Mouse (Mus musculus): ENCODE data around the gene Psmd4. TPM values are rescaled to one million over a fixed set of nuclear protein-coding genes. Genes with fewer than 3 reads are reported as not detected.
"Not testable (repeated sequence)": the region's sequence is repeated elsewhere in the genome, so short reads cannot be mapped to it uniquely, and the experiment has no call there.

Psmd4 gene
- polyA plus RNA-seq, 1 experiment from 2014 or later = 281 TPM

DNA sequence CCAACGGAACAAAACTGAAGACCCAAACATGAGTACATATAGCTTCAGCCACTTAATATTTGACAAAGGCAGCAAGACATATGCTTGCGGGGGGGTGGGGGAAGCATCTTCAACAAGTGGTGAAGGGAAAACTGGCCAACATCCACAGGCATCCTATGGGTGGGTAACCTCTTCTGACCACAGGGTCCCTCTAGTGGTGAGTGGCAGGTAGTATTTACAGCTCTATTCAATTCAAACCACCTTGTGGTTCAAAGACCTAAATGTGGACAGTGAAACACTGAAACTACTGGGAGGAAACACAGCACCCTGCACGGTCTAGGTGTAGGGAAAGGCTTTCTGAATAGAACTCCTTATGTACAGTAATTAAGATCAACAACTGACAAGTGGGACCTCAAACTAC, 11.3 kb upstream of the Psmd4 start:
- no peak for ATAC-seq (ENCODE audit: low FRiP score, low TSS enrichment)
- H3K27me3 ChIP-seq (ENCODE audit: insufficient read depth, low read length) = no peaks in the 10 kb centered on the region
- H3K4me1 ChIP-seq (ENCODE audit: insufficient read depth, low read length) = peaks cover 6% of the 10 kb centered on the region; the same call in 1 of the 2 replicates
- no peak overlapping the region for H3K4me3 ChIP-seq (ENCODE audit: low read length)
- H3K36me3 ChIP-seq (ENCODE audit: insufficient read depth, low read length) = peaks cover 5% of the 10 kb centered on the region; the same call in 1 of the 2 replicates
- no peak overlapping the region for H3K4me2 ChIP-seq (replicated peaks; ENCODE audit: low read depth, low read length)
- H3K27ac ChIP-seq (ENCODE audit: low read length) = no peak overlapping the region
- no peaks in the 10 kb centered on the region for H3K9me3 ChIP-seq (ENCODE audit: low read length)
- no peak overlapping the region for H3K9ac ChIP-seq (replicated peaks; ENCODE audit: low read length)
- WGBS = 42% methylated on average over 3 of the region's 3 CpGs

DNA sequence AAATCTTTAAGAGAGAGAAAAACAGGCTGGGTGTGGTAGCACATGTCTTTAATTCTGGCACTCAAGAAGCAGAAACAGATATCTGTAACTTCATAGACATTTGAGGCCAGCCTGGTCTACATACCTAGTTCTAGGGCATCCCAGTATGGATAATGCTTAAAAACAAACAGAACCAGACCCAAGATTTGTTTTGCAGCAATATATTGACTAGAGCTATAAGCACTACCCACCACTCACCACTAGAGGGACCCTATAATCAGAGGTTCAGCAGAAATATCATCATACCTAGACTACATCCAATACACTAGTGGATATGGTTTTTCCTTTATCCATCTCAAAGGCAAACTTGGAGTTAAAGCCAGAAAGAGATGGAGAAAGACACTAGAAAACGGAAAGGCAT, 10.5 kb upstream of the Psmd4 start:
- Histone ChIP-seq H3K9ac (replicated peaks; ENCODE audit: low read length) (no peak overlapping the region), H3K27ac (ENCODE audit: low read length) (no peak overlapping the region), H3K4me1 (ENCODE audit: insufficient read depth, low read length) (peaks cover 6% of the 10 kb centered on the region; the same call in 1 of the 2 replicates), H3K9me3 (ENCODE audit: low read length) (no peaks in the 10 kb centered on the region), H3K36me3 (ENCODE audit: insufficient read depth, low read length) (peaks cover under 1% of the 10 kb centered on the region; the same call in 1 of the 2 replicates), H3K4me3 (ENCODE audit: low read length) (no peak overlapping the region), H3K4me2 (replicated peaks; ENCODE audit: low read depth, low read length) (no peak overlapping the region), H3K27me3 (ENCODE audit: insufficient read depth, low read length) (no peaks in the 10 kb centered on the region)
- 0 out of 2 replicates have a peak, but pooled peaks have one; percentile 15 for ATAC-seq (ENCODE audit: low FRiP score, low TSS enrichment)
- WGBS = 56% methylated on average over 1 of the region's 1 CpGs

DNA sequence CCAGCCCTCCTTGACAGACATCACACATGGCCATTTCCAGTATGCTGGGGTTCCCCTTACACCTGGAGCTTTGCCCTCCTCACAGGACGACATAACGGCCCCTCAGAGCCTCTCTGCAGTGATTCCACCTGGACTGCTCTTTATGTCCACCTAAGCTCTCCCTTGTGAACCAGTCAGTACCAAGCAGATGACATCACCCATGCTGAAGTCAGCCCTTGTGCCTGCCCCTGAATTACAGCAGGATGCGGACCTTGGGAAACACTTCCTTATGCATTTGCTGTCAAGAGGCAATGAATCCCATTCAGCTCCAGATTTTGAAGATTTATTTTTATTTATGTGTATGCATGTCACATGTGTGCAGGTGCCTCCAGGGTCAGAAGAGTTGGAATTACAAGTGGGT, 5.5 kb upstream of the Psmd4 start:
- Histone ChIP-seq H3K9me3 (ENCODE audit: low read length) (no peaks in the 10 kb centered on the region), H3K4me2 (replicated peaks; ENCODE audit: low read depth, low read length) (no peak overlapping the region), H3K9ac (replicated peaks; ENCODE audit: low read length) (no peak overlapping the region), H3K4me3 (ENCODE audit: low read length) (no peak overlapping the region), H3K4me1 (ENCODE audit: insufficient read depth, low read length) (no peaks in the 10 kb centered on the region), H3K27me3 (ENCODE audit: insufficient read depth, low read length) (no peaks in the 10 kb centered on the region), H3K27ac (ENCODE audit: low read length) (no peak overlapping the region), H3K36me3 (ENCODE audit: insufficient read depth, low read length) (no peaks in the 10 kb centered on the region)
- no peak; the same call in 1 of the 2 replicates for ATAC-seq (ENCODE audit: low FRiP score, low TSS enrichment)
- WGBS = 62% methylated on average over 3 of the region's 3 CpGs

DNA sequence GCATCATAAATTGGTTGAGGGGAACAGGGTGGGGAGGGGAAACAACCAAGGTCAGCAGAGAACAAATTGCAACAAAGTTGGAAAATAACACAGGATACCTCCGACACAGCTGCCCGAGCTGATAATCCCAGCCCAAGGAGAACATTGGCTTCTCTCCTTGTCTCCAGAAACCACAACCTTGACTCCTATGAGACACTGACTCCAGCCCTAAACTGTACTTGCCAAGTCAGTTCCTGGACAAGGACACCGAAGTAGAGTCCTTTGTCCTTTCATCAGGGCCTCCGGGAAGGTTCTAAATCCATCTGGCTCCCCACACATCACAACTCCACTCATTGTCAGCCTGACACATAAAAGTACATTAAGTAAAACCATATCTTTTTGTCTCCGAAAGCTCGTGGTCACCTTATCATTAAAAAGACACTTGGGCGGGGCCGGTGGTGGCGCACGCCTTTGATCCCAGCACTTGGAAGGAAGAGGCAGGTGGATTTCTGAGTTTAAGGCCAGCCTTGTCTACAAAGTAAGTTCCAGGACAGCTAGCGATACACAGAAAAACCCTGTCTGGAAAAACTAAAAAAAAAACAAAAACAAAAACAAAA, 4.1 kb upstream of the Psmd4 start:
- H3K36me3 ChIP-seq (ENCODE audit: insufficient read depth, low read length) = no peaks in the 10 kb centered on the region
- H3K4me2 ChIP-seq (replicated peaks; ENCODE audit: low read depth, low read length) = no peak overlapping the region
- no peaks in the 10 kb centered on the region for H3K27me3 ChIP-seq (ENCODE audit: insufficient read depth, low read length)
- ATAC-seq (ENCODE audit: low FRiP score, low TSS enrichment) = no peak
- H3K27ac ChIP-seq (ENCODE audit: low read length) = no peak overlapping the region
- H3K4me1 ChIP-seq (ENCODE audit: insufficient read depth, low read length) = peaks cover 2% of the 10 kb centered on the region
- 86% methylated on average over 11 of the region's 11 CpGs for WGBS
- H3K9me3 ChIP-seq (ENCODE audit: low read length) = no peaks in the 10 kb centered on the region
- H3K9ac ChIP-seq (replicated peaks; ENCODE audit: low read length) = no peak overlapping the region
- no peak overlapping the region for H3K4me3 ChIP-seq (ENCODE audit: low read length)

DNA sequence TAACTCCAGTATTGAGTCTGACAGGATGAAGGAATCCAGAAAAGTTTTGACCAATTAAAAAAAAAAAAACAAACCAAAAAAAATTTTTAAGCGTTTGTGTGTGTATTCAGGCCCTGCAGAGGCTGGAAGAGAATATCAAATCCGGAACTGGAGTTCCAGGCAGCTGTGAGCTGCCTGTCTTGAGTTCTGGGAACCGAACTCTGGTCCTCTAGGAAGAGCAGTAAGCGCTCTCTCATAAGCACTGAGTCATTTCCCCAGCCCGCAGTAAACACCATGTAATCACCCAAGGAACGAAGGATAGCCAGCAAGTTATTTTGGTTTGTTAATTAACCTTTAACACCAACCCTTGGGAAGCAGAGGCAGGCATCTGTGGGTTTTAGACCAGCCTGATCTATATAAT, 837 bp upstream of the Psmd4 start:
- Histone ChIP-seq H3K4me2 (replicated peaks; ENCODE audit: low read depth, low read length) (no peak overlapping the region), H3K9me3 (ENCODE audit: low read length) (no peaks in the 10 kb centered on the region), H3K4me3 (ENCODE audit: low read length) (no peak overlapping the region), H3K27ac (ENCODE audit: low read length) (no peak overlapping the region), H3K36me3 (ENCODE audit: insufficient read depth, low read length) (peaks cover 4% of the 10 kb centered on the region; the same call in 1 of the 2 replicates), H3K9ac (replicated peaks; ENCODE audit: low read length) (no peak overlapping the region), H3K4me1 (ENCODE audit: insufficient read depth, low read length) (peaks cover 7% of the 10 kb centered on the region), H3K27me3 (ENCODE audit: insufficient read depth, low read length) (no peaks in the 10 kb centered on the region)
- ATAC-seq (ENCODE audit: low FRiP score, low TSS enrichment) = no peak
- 66% methylated on average over 6 of the region's 6 CpGs for WGBS

DNA sequence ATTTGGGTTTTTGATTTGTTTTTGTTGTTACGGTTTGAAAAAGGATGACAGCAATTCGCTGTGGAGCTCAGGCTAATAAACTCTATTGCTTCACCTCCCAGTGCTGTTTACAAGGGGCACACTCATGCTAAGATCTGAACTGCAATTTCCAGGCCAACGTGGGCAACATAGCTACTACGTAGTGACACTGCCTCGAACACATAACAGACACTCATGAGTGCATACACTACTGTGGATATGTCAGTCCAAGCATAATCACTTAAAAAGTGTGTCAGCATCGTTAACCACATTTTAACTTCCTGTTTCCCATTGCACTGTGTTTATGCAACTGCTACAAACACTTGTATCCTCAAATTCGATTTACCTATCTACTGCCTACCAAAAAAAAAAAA, 420 bp upstream of the Psmd4 start:
- Histone ChIP-seq H3K36me3 (ENCODE audit: insufficient read depth, low read length) (peaks cover 6% of the 10 kb centered on the region; the same call in 1 of the 2 replicates), H3K27me3 (ENCODE audit: insufficient read depth, low read length) (no peaks in the 10 kb centered on the region), H3K9ac (replicated peaks; ENCODE audit: low read length) (peak overlapping the region; percentile 43), H3K4me3 (ENCODE audit: low read length) (peak overlapping the region; percentile 64), H3K4me2 (replicated peaks; ENCODE audit: low read depth, low read length) (peak overlapping the region; percentile 56), H3K4me1 (ENCODE audit: insufficient read depth, low read length) (peaks cover 7% of the 10 kb centered on the region), H3K27ac (ENCODE audit: low read length) (peak overlapping the region; percentile 69), H3K9me3 (ENCODE audit: low read length) (no peaks in the 10 kb centered on the region)
- peak; percentile 59 for ATAC-seq (ENCODE audit: low FRiP score, low TSS enrichment)
- 15% methylated on average over 7 of the region's 7 CpGs for WGBS

DNA sequence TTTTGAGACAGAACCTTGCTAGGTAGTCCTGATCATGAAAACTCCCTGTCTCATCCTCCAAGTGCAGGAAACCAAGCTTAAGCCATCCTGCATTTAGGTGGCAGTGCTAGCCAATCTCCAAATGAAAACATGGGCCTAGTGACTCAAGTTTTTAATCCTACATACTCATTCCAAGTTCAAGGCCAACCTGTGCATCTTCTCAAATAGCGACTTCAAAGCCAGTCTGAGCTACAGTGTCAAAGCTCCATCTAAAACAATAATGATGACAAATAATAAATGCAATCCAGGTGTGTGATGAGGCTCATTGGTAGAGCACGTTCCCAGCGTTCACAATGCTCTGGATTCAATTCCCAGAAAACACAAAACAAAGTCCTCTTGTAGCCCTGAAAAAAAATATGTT, 789 bp downstream of the Psmd4 start:
- Histone ChIP-seq H3K36me3 (ENCODE audit: insufficient read depth, low read length) (peaks cover 6% of the 10 kb centered on the region; the same call in 1 of the 2 replicates), H3K27me3 (ENCODE audit: insufficient read depth, low read length) (no peaks in the 10 kb centered on the region), H3K4me2 (replicated peaks; ENCODE audit: low read depth, low read length) (peak overlapping the region; percentile 70), H3K9me3 (ENCODE audit: low read length) (no peaks in the 10 kb centered on the region), H3K4me1 (ENCODE audit: insufficient read depth, low read length) (peaks cover 7% of the 10 kb centered on the region), H3K27ac (ENCODE audit: low read length) (no peak overlapping the region), H3K9ac (replicated peaks; ENCODE audit: low read length) (peak overlapping the region; percentile 69), H3K4me3 (ENCODE audit: low read length) (peak overlapping the region; percentile 64)
- no peak for ATAC-seq (ENCODE audit: low FRiP score, low TSS enrichment)
- WGBS = 13% methylated on average over 3 of the region's 3 CpGs

DNA sequence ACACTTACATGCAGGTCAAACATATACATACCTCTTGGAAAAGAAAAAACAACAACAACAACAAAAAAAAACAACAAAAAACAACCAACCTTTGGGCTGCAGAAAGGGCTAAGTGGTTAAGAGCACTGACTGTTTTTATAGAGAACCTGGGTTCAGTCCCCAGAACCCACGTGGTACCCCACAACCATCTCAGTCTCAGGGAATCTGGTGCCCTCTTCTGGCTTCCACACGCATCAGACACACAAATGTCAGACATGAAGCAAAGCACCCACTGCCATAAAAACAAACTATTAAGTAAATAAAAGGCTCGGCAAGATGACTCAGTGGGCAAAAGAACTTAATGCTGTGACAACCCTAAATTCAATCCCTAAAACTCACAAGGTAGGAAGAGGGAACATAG, 12.5 kb downstream of the Psmd4 start:
- Histone ChIP-seq H3K9me3 (ENCODE audit: low read length) (no peaks in the 10 kb centered on the region), H3K27ac (ENCODE audit: low read length) (no peak overlapping the region), H3K4me1 (ENCODE audit: insufficient read depth, low read length) (peaks cover under 1% of the 10 kb centered on the region; the same call in 1 of the 2 replicates), H3K4me2 (replicated peaks; ENCODE audit: low read depth, low read length) (no peak overlapping the region), H3K9ac (replicated peaks; ENCODE audit: low read length) (no peak overlapping the region), H3K36me3 (ENCODE audit: insufficient read depth, low read length) (peaks cover 46% of the 10 kb centered on the region), H3K27me3 (ENCODE audit: insufficient read depth, low read length) (no peaks in the 10 kb centered on the region), H3K4me3 (ENCODE audit: low read length) (no peak overlapping the region)
- 70% methylated on average over 3 of the region's 3 CpGs for WGBS
- no peak for ATAC-seq (ENCODE audit: low FRiP score, low TSS enrichment)

DNA sequence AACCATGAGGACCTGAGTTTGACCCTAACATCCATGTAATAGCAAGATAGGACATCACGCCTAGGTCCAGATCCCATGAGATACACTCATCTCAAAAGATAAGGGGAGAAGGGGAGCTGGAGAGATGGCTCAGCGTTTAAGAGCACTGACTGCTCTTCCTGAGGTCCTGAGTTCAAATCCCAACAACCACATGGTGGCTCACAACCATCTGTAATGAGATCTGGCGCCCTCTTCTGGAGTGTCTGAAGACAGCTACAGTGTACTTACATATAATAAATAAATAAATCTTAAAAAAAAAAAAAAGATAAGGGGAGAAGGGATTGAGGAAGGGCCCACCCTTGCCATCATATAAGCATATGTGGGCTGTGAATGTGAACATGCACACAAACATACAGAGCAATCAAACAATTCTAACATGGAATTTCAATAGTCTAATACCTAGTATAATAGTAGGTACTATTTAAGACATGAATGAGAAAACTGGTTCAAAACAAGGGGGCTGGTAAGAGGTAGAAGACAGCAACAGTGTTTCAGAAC, 13.1 kb downstream of the Psmd4 start:
- H3K27me3 ChIP-seq (ENCODE audit: insufficient read depth, low read length); ATAC-seq (ENCODE audit: low FRiP score, low TSS enrichment): not testable (repeated sequence)

DNA sequence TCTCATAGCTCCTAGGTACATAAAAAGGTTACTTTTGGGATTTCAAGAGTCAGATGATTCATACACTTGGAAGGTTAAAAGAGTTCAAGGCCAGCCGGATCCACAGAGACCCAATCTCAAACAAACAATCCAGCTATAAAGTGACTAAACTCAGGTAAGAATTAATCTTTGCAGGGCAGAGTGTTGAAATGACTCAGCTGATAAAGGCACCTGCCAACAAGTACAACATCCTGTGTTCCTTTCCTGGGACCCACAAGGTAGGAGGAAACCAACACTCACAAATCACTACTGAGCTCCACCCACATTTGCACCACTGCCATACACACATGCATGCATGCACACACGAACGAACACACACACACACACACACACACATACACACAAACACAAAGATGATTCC, 13.8 kb downstream of the Psmd4 start:
- Histone ChIP-seq H3K36me3 (ENCODE audit: insufficient read depth, low read length) (peaks cover 34% of the 10 kb centered on the region), H3K27me3 (ENCODE audit: insufficient read depth, low read length) (no peaks in the 10 kb centered on the region), H3K27ac (ENCODE audit: low read length) (no peak overlapping the region), H3K4me3 (ENCODE audit: low read length) (no peak overlapping the region), H3K9me3 (ENCODE audit: low read length) (no peaks in the 10 kb centered on the region), H3K4me2 (replicated peaks; ENCODE audit: low read depth, low read length) (no peak overlapping the region), H3K9ac (replicated peaks; ENCODE audit: low read length) (no peak overlapping the region), H3K4me1 (ENCODE audit: insufficient read depth, low read length) (peaks cover 6% of the 10 kb centered on the region; the same call in 1 of the 2 replicates)
- WGBS = 68% methylated on average over 3 of the region's 3 CpGs
- no peak for ATAC-seq (ENCODE audit: low FRiP score, low TSS enrichment)

More for the DNA sequence above, 13.1 kb downstream of the Psmd4 start:
- not testable (repeated sequence) for H3K4me3 ChIP-seq (ENCODE audit: low read length); H3K4me2 ChIP-seq (replicated peaks; ENCODE audit: low read depth, low read length); H3K9me3 ChIP-seq (ENCODE audit: low read length); H3K27ac ChIP-seq (ENCODE audit: low read length); H3K9ac ChIP-seq (replicated peaks; ENCODE audit: low read length); H3K4me1 ChIP-seq (ENCODE audit: insufficient read depth, low read length)
- peaks cover 40% of the 10 kb centered on the region for H3K36me3 ChIP-seq (ENCODE audit: insufficient read depth, low read length)
- 81% methylated on average over 3 of the region's 3 CpGs for whole genome bisulfite sequencing
